Mouse (Mus musculus) limb, embryonic 11.5 days (tissue): Measurements from ENCODE around the gene Hist2h2ab. TPM values are rescaled to one million over a fixed set of nuclear protein-coding genes. Genes with fewer than 3 reads are reported as not detected.
"Not testable (repeated sequence)": the region's sequence is repeated elsewhere in the genome, so short reads cannot be mapped to it uniquely, and the experiment has no call there.

Experiments
- ATAC-seq: fragments of 200-750 bp; cut with Nextera tagmentation; 2 replicates; pipeline ENCODE4 v1.8.0; 2017; ENCODE audit warnings: low read depth; ENCODE audit not compliant: insufficient number of reproducible peaks, low FRiP score, low TSS enrichment
- DNase-seq: peaks from one replicate; pipeline ENCODE4 v3.0.0-alpha.2; 2015; ENCODE audit warnings: low spot score
- H3K27ac ChIP-seq: fragments of 300-500 bp; sonication (generic); replicated peaks from 2 replicates; pipeline ENCODE4 v1.5.1; 2014; ENCODE audit warnings: low read depth, mild to moderate bottlenecking, low read length
- H3K27me3 ChIP-seq: fragments of 300-500 bp; sonication (generic); 2 replicates; pipeline ENCODE4 v1.6.1; 2014; ENCODE audit warnings: mild to moderate bottlenecking, low read length, mixed read lengths; ENCODE audit not compliant: control insufficient read depth, insufficient read depth
- H3K36me3 ChIP-seq: fragments of 300-500 bp; sonication (generic); 2 replicates; pipeline ENCODE4 v1.6.1; 2014; ENCODE audit warnings: mild to moderate bottlenecking, low read length, moderate library complexity, mixed read lengths; ENCODE audit not compliant: control insufficient read depth, insufficient read depth
- H3K4me1 ChIP-seq: fragments of 300-500 bp; sonication (generic); 2 replicates; pipeline ENCODE4 v1.6.1; 2014; ENCODE audit warnings: low read length, mixed read lengths; ENCODE audit not compliant: control insufficient read depth, insufficient read depth
- H3K4me2 ChIP-seq: fragments of 300-500 bp; sonication (generic); 2 replicates; pipeline ENCODE4 v1.6.1; 2014; ENCODE audit warnings: low read depth, mild to moderate bottlenecking, moderate library complexity; ENCODE audit not compliant: severe bottlenecking
- H3K4me3 ChIP-seq: fragments of 300-500 bp; sonication (generic); 2 replicates; pipeline ENCODE4 v1.5.1; 2014; ENCODE audit warnings: low read depth, low read length
- H3K9ac ChIP-seq: fragments of 300-500 bp; sonication (generic); 2 replicates; pipeline ENCODE4 v1.6.1; 2014; ENCODE audit warnings: mild to moderate bottlenecking, low read length
- H3K9me3 ChIP-seq: fragments of 300-500 bp; sonication (generic); 2 replicates; pipeline ENCODE4 v1.6.1; 2016; ENCODE audit warnings: low read length; ENCODE audit not compliant: control insufficient read depth
- WGBS: fragments of 180-500 bp; shearing (Covaris S2); extraction: QIAGEN DNeasy Blood & Tissue Kit; methylation state at CpG from one replicate; pipeline ENCODE4 v1.1.7; 2014; 5-methylcytosine and 5-hydroxymethylcytosine counted together
- polyA plus RNA-seq: library from polyadenylated mRNA; unstranded; fragments of >200 nt; fragmentation: Nextera tagmentation; extraction: Ambion mirVana; gene quantifications from 2 replicates; pipeline ENCODE4 v1.2.1, GENCODE M21; 2014

Hist2h2ab gene
- polyA plus RNA-seq: 1.6 TPM in 1 of 2 replicates, not detected in the other

GRCm38 (mm10) chr3:96219661-96220130 is at the start of gene Hist2h2ab, which contains the start of gene Bola1:
Hist2h2ab (plus strand) TSS chr3:96219865.
Bola1 (minus strand) TSS chr3:96219709.
- Histone ChIP-seq H3K4me2 (peak within 1 kb of the TSS; percentile 59), H3K4me1 (peaks cover 12% of the 10 kb centered on the region), H3K4me3 (peak within 1 kb of the TSS; percentile 61), H3K9ac (peak within 1 kb of the TSS; percentile 93), H3K9me3 (no peaks in the 10 kb centered on the region), H3K27ac (peak within 1 kb of the TSS; percentile 98), H3K27me3 (no peaks in the 10 kb centered on the region), H3K36me3 (no peaks in the 10 kb centered on the region)
- ATAC-seq (peak; percentile 88), DNase-seq (no peak)
- under 1% methylated on average over 37 of the region's 37 CpGs for WGBS

- Histone ChIP-seq H3K9ac (no peak overlapping the region; the same call in 1 of the 2 replicates), H3K36me3 (peaks cover 12% of the 10 kb centered on the region), H3K27me3 (no peaks in the 10 kb centered on the region), H3K4me2 (no peak overlapping the region), H3K27ac (no peak overlapping the region), H3K4me1 (peaks cover 7% of the 10 kb centered on the region; the same call in 1 of the 2 replicates), H3K9me3 (no peaks in the 10 kb centered on the region), H3K4me3 (no peak overlapping the region)
- DNase-seq (no peak), ATAC-seq (no peak)
- WGBS: 87% methylated on average over 4 of the region's 4 CpGs
Observed at GRCm38 (mm10) chr3:96170276-96170675, 49.4 kb upstream of the Hist2h2ab start.

- no peak for DNase-seq
- 72% methylated on average over 10 of the region's 10 CpGs for WGBS
- ATAC-seq: no peak
- Histone ChIP-seq H3K4me1 (peaks cover 7% of the 10 kb centered on the region; the same call in 1 of the 2 replicates), H3K27ac (no peak overlapping the region), H3K27me3 (no peaks in the 10 kb centered on the region), H3K4me3 (no peak overlapping the region), H3K4me2 (peak overlapping the region; percentile 54), H3K9ac (no peak overlapping the region), H3K9me3 (no peaks in the 10 kb centered on the region), H3K36me3 (peaks cover 12% of the 10 kb centered on the region)
Observed at GRCm38 (mm10) chr3:96170976-96171545, 48.6 kb upstream of the Hist2h2ab start.

- no peak; the same call in 1 of the 2 replicates for ATAC-seq
- Histone ChIP-seq H3K9ac (peak overlapping the region; percentile 84), H3K36me3 (peaks cover 19% of the 10 kb centered on the region), H3K4me2 (peak overlapping the region; percentile 54), H3K4me1 (peaks cover 7% of the 10 kb centered on the region; the same call in 1 of the 2 replicates), H3K9me3 (no peaks in the 10 kb centered on the region), H3K4me3 (peak overlapping the region; percentile 80), H3K27ac (peak overlapping the region; percentile 95), H3K27me3 (no peaks in the 10 kb centered on the region)
- 24% methylated on average over 18 of the region's 18 CpGs for WGBS
- DNase-seq: no peak
Observed at GRCm38 (mm10) chr3:96171583-96172196, 48.0 kb upstream of the Hist2h2ab start.

- peak; percentile 94 for DNase-seq
- peak within 1 kb of the TSS; percentile 80 for H3K4me3 ChIP-seq
- peaks cover 7% of the 10 kb centered on the region; the same call in 1 of the 2 replicates for H3K4me1 ChIP-seq
- no peaks in the 10 kb centered on the region for H3K9me3 ChIP-seq
- peak within 1 kb of the TSS; percentile 95 for H3K27ac ChIP-seq
- peak; percentile 91 for ATAC-seq
- H3K27me3 ChIP-seq: no peaks in the 10 kb centered on the region
- peak within 1 kb of the TSS; percentile 84 for H3K9ac ChIP-seq
- peak within 1 kb of the TSS; percentile 94 for H3K4me2 ChIP-seq
- H3K36me3 ChIP-seq: peaks cover 20% of the 10 kb centered on the region
- WGBS: under 1% methylated on average over 58 of the region's 58 CpGs
Observed at GRCm38 (mm10) chr3:96172197-96173178, 47.2 kb upstream of the Hist2h2ab start, which contains the start of gene Sf3b4. Sf3b4 (plus strand) TSS chr3:96172332.

GRCm38 (mm10) chr3:96173185-96173584 is 46.5 kb upstream of the Hist2h2ab start:
- no peaks in the 10 kb centered on the region for H3K9me3 ChIP-seq
- H3K36me3 ChIP-seq: peaks cover 22% of the 10 kb centered on the region
- no peak for ATAC-seq
- peak overlapping the region; percentile 80 for H3K4me3 ChIP-seq
- H3K27me3 ChIP-seq: no peaks in the 10 kb centered on the region
- H3K4me1 ChIP-seq: peaks cover 7% of the 10 kb centered on the region; the same call in 1 of the 2 replicates
- peak overlapping the region; percentile 94 for H3K4me2 ChIP-seq
- H3K9ac ChIP-seq: peak overlapping the region; percentile 84
- H3K27ac ChIP-seq: no peak overlapping the region
- whole genome bisulfite sequencing: 45% methylated on average over 7 of the region's 7 CpGs
- no peak for DNase-seq

GRCm38 (mm10) chr3:96174042-96174441 is 45.6 kb upstream of the Hist2h2ab start:
- peaks cover 17% of the 10 kb centered on the region for H3K36me3 ChIP-seq
- DNase-seq, H3K4me1 ChIP-seq, H3K9ac ChIP-seq, H3K9me3 ChIP-seq, H3K4me2 ChIP-seq, H3K27me3 ChIP-seq, H3K4me3 ChIP-seq, H3K27ac ChIP-seq, ATAC-seq: not testable (repeated sequence)
- 83% methylated on average over 4 of the region's 4 CpGs for WGBS

- Histone ChIP-seq H3K27ac (no peak overlapping the region), H3K4me3 (no peak overlapping the region), H3K9ac (no peak overlapping the region), H3K27me3 (no peaks in the 10 kb centered on the region), H3K4me1 (peaks cover 4% of the 10 kb centered on the region; the same call in 1 of the 2 replicates), H3K36me3 (peaks cover 17% of the 10 kb centered on the region), H3K4me2 (no peak overlapping the region), H3K9me3 (no peaks in the 10 kb centered on the region)
- ATAC-seq (no peak), DNase-seq (no peak)
- 95% methylated on average over 6 of the region's 6 CpGs for WGBS
Observed at GRCm38 (mm10) chr3:96175251-96175650, 44.4 kb upstream of the Hist2h2ab start.
